Mouse (Mus musculus): ENCODE measurements around the gene Pdzd2. TPM values are rescaled to one million over a fixed set of nuclear protein-coding genes. Genes with fewer than 3 reads are reported as not detected.

Pdzd2 gene
- polyA plus RNA-seq, 1 experiment from 2014 or later: 4.9 TPM

- no peaks in the 10 kb centered on the region for H3K27me3 ChIP-seq (ENCODE audit: insufficient read depth, poor library complexity, severe bottlenecking)
- H3K4me1 ChIP-seq (replicated peaks): peaks cover 29% of the 10 kb centered on the region
- DNase-seq (ENCODE audit: low spot score): no peak
- H3K36me3 ChIP-seq: no peaks in the 10 kb centered on the region
- WGBS: 92% methylated on average over 9 of the region's 9 CpGs
- no peaks in the 10 kb centered on the region for H3K9me3 ChIP-seq
- H3K27ac ChIP-seq: no peak overlapping the region
- no peak overlapping the region for H3K4me3 ChIP-seq
These were observed 112.8 kb downstream of the Pdzd2 start for GRCm38 (mm10) chr15:12626930-12627329.

- no peak overlapping the region for H3K27ac ChIP-seq
- no peak overlapping the region for H3K4me3 ChIP-seq
- H3K27me3 ChIP-seq (ENCODE audit: insufficient read depth, poor library complexity, severe bottlenecking): no peaks in the 10 kb centered on the region
- peaks cover 21% of the 10 kb centered on the region for H3K4me1 ChIP-seq (replicated peaks)
- WGBS: 83% methylated on average over 8 of the region's 8 CpGs
- no peaks in the 10 kb centered on the region for H3K36me3 ChIP-seq
- no peak for DNase-seq (ENCODE audit: low spot score)
- H3K9me3 ChIP-seq: no peaks in the 10 kb centered on the region
These were observed 113.6 kb downstream of the Pdzd2 start for GRCm38 (mm10) chr15:12626166-12626565.

- WGBS: 49% methylated on average over 6 of the region's 6 CpGs
- peaks cover 16% of the 10 kb centered on the region for H3K4me1 ChIP-seq (replicated peaks)
- H3K27me3 ChIP-seq (ENCODE audit: insufficient read depth, poor library complexity, severe bottlenecking): no peaks in the 10 kb centered on the region
These were observed 114.2 kb downstream of the Pdzd2 start for GRCm38 (mm10) chr15:12625524-12625923.

GRCm38 (mm10) chr15:12623521-12623920, 116.2 kb downstream of the Pdzd2 start:
- no peaks in the 10 kb centered on the region for H3K9me3 ChIP-seq
- H3K27me3 ChIP-seq (ENCODE audit: insufficient read depth, poor library complexity, severe bottlenecking): no peaks in the 10 kb centered on the region
- H3K4me3 ChIP-seq: no peak overlapping the region
- WGBS: 94% methylated on average over 4 of the region's 4 CpGs
- H3K27ac ChIP-seq: no peak overlapping the region
- DNase-seq (ENCODE audit: low spot score): no peak
- no peaks in the 10 kb centered on the region for H3K36me3 ChIP-seq
- peaks cover 9% of the 10 kb centered on the region for H3K4me1 ChIP-seq (replicated peaks)

More at GRCm38 (mm10) chr15:12625524-12625923, 114.2 kb downstream of the Pdzd2 start:
- Histone ChIP-seq H3K9me3 (no peaks in the 10 kb centered on the region), H3K27ac (no peak overlapping the region), H3K36me3 (no peaks in the 10 kb centered on the region), H3K4me3 (no peak overlapping the region)
- no peak for DNase-seq (ENCODE audit: low spot score)

GRCm38 (mm10) chr15:12622701-12623100, 117.0 kb downstream of the Pdzd2 start:
- Histone ChIP-seq H3K27me3 (ENCODE audit: insufficient read depth, poor library complexity, severe bottlenecking) (no peaks in the 10 kb centered on the region), H3K27ac (0 out of 2 replicates have a peak overlapping the region, but pooled peaks have one; percentile 23), H3K36me3 (no peaks in the 10 kb centered on the region), H3K9me3 (no peaks in the 10 kb centered on the region), H3K4me1 (replicated peaks) (peaks cover 9% of the 10 kb centered on the region), H3K4me3 (no peak overlapping the region)
- WGBS: 88% methylated on average over 5 of the region's 5 CpGs
- no peak for DNase-seq (ENCODE audit: low spot score)

- WGBS: 67% methylated on average over 7 of the region's 7 CpGs
- Histone ChIP-seq H3K36me3 (no peaks in the 10 kb centered on the region), H3K9me3 (no peaks in the 10 kb centered on the region), H3K27ac (no peak overlapping the region), H3K4me3 (no peak overlapping the region), H3K4me1 (replicated peaks) (peaks cover 9% of the 10 kb centered on the region), H3K27me3 (ENCODE audit: insufficient read depth, poor library complexity, severe bottlenecking) (no peaks in the 10 kb centered on the region)
- DNase-seq (ENCODE audit: low spot score): no peak
These were observed 117.6 kb downstream of the Pdzd2 start for GRCm38 (mm10) chr15:12622093-12622643.

GRCm38 (mm10) chr15:12619273-12619672, 120.5 kb downstream of the Pdzd2 start:
- Histone ChIP-seq H3K9me3 (no peaks in the 10 kb centered on the region), H3K4me3 (no peak overlapping the region), H3K27me3 (ENCODE audit: insufficient read depth, poor library complexity, severe bottlenecking) (no peaks in the 10 kb centered on the region), H3K36me3 (no peaks in the 10 kb centered on the region), H3K4me1 (replicated peaks) (no peaks in the 10 kb centered on the region), H3K27ac (no peak overlapping the region)
- no peak for DNase-seq (ENCODE audit: low spot score)
- 88% methylated on average over 8 of the region's 8 CpGs for WGBS

GRCm38 (mm10) chr15:12617651-12618050, 122.1 kb downstream of the Pdzd2 start:
- Histone ChIP-seq H3K4me1 (replicated peaks) (no peaks in the 10 kb centered on the region), H3K27me3 (ENCODE audit: insufficient read depth, poor library complexity, severe bottlenecking) (no peaks in the 10 kb centered on the region), H3K36me3 (no peaks in the 10 kb centered on the region), H3K4me3 (no peak overlapping the region), H3K9me3 (no peaks in the 10 kb centered on the region), H3K27ac (no peak overlapping the region)
- 88% methylated on average over 11 of the region's 11 CpGs for WGBS
- no peak for DNase-seq (ENCODE audit: low spot score)

- Histone ChIP-seq H3K27ac (no peak overlapping the region), H3K36me3 (no peaks in the 10 kb centered on the region), H3K4me1 (replicated peaks) (no peaks in the 10 kb centered on the region), H3K4me3 (no peak overlapping the region), H3K9me3 (no peaks in the 10 kb centered on the region), H3K27me3 (ENCODE audit: insufficient read depth, poor library complexity, severe bottlenecking) (no peaks in the 10 kb centered on the region)
- WGBS: 78% methylated on average over 8 of the region's 8 CpGs
- DNase-seq (ENCODE audit: low spot score): no peak
These were observed 122.5 kb downstream of the Pdzd2 start for GRCm38 (mm10) chr15:12617220-12617619.

GRCm38 (mm10) chr15:12614944-12615878, 124.5 kb downstream of the Pdzd2 start:
- no peaks in the 10 kb centered on the region for H3K9me3 ChIP-seq
- no peak overlapping the region for H3K4me3 ChIP-seq
- no peaks in the 10 kb centered on the region for H3K36me3 ChIP-seq
- WGBS: 69% methylated on average over 20 of the region's 20 CpGs
- H3K4me1 ChIP-seq (replicated peaks): no peaks in the 10 kb centered on the region
- no peak overlapping the region for H3K27ac ChIP-seq
- no peaks in the 10 kb centered on the region for H3K27me3 ChIP-seq (ENCODE audit: insufficient read depth, poor library complexity, severe bottlenecking)
- DNase-seq (ENCODE audit: low spot score): no peak

- no peaks in the 10 kb centered on the region for H3K9me3 ChIP-seq
- H3K36me3 ChIP-seq: no peaks in the 10 kb centered on the region
- WGBS: 71% methylated on average over 9 of the region's 9 CpGs
- H3K27me3 ChIP-seq (ENCODE audit: insufficient read depth, poor library complexity, severe bottlenecking): no peaks in the 10 kb centered on the region
- no peaks in the 10 kb centered on the region for H3K4me1 ChIP-seq (replicated peaks)
- no peak overlapping the region for H3K4me3 ChIP-seq
- no peak overlapping the region for H3K27ac ChIP-seq
- DNase-seq (ENCODE audit: low spot score): no peak
These were observed 125.7 kb downstream of the Pdzd2 start for GRCm38 (mm10) chr15:12614011-12614410.

GRCm38 (mm10) chr15:12612944-12613675, 126.6 kb downstream of the Pdzd2 start:
- no peaks in the 10 kb centered on the region for H3K9me3 ChIP-seq
- no peaks in the 10 kb centered on the region for H3K27me3 ChIP-seq (ENCODE audit: insufficient read depth, poor library complexity, severe bottlenecking)
- no peak overlapping the region for H3K4me3 ChIP-seq
- H3K27ac ChIP-seq: no peak overlapping the region
- 73% methylated on average over 7 of the region's 7 CpGs for WGBS
- no peaks in the 10 kb centered on the region for H3K4me1 ChIP-seq (replicated peaks)
- DNase-seq (ENCODE audit: low spot score): no peak
- no peaks in the 10 kb centered on the region for H3K36me3 ChIP-seq

- no peaks in the 10 kb centered on the region for H3K27me3 ChIP-seq (ENCODE audit: insufficient read depth, poor library complexity, severe bottlenecking)
- no peak overlapping the region for H3K27ac ChIP-seq
- H3K4me3 ChIP-seq: no peak overlapping the region
- 0 out of 2 replicates have a peak, but pooled peaks cover 4% of the 10 kb centered on the region for H3K9me3 ChIP-seq
- WGBS: 89% methylated on average over 6 of the region's 6 CpGs
- no peaks in the 10 kb centered on the region for H3K36me3 ChIP-seq
- no peak for DNase-seq (ENCODE audit: low spot score)
- H3K4me1 ChIP-seq (replicated peaks): peaks cover 4% of the 10 kb centered on the region; the same call in 1 of the 2 replicates
These were observed 131.6 kb downstream of the Pdzd2 start for GRCm38 (mm10) chr15:12608090-12608489.
